Mouse (Mus musculus): Measurements from ENCODE around the gene Myo10. TPM values are rescaled to one million over a fixed set of nuclear protein-coding genes. Genes with fewer than 3 reads are reported as not detected.

Myo10 gene
- polyA plus RNA-seq, 1 experiment from 2014 or later, result 27.9 TPM

DNA sequence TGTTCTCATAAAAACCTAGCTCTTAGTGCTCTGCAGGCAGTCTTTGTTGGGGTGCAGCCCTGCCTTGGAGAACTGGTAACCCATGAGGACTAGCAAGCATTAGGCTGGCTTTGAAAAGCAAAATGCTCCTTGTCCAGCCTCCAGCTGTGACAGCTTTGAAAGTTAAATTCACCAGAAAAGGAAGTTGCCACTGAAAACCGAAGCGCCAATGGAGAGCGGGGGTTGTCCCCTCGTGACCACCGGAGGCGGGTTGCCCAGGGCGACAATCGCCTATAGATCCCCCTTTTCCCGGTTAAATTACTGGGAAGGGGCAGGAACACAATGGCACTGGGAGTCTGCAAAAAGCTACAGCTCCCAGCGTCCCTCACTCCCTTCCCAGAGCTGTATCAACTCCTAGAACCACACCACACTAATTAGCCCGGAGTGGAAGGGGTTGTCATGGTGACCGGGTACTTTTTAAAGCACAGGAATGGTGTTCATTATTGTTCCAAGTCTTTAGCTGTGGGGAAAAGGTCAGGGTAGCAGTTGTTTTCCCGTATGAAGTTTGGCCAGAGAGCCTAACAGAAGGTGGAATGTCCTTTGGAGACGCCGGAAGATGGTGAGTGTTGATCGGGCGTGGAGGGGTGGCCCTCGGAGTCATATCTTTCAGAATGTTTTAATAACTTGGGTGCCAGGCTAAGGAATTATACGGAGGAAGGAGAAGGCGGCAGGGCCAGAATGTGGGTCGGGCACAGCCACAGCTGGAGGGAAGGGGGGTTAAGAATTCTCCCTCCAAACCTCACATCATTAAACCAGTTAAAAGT, 151.6 kb downstream of the Myo10 start:
- WGBS, result 3% methylated on average over 21 of the region's 21 CpGs
- no peaks in the 10 kb centered on the region for H3K9me3 ChIP-seq
- peak overlapping the region; percentile 63 for H3K4me2 ChIP-seq
- H3K36me3 ChIP-seq, result peaks cover 23% of the 10 kb centered on the region
- ATAC-seq (ENCODE audit: insufficient number of reproducible peaks, insufficient read depth, low FRiP score, low TSS enrichment, low read depth), result peak; percentile 70
- H3K9ac ChIP-seq, result peak overlapping the region; percentile 61
- H3K27me3 ChIP-seq, result no peaks in the 10 kb centered on the region
- H3K4me1 ChIP-seq, result peaks cover 36% of the 10 kb centered on the region
- H3K4me3 ChIP-seq, result peak overlapping the region; percentile 38
- peak overlapping the region; percentile 91 for H3K27ac ChIP-seq

DNA sequence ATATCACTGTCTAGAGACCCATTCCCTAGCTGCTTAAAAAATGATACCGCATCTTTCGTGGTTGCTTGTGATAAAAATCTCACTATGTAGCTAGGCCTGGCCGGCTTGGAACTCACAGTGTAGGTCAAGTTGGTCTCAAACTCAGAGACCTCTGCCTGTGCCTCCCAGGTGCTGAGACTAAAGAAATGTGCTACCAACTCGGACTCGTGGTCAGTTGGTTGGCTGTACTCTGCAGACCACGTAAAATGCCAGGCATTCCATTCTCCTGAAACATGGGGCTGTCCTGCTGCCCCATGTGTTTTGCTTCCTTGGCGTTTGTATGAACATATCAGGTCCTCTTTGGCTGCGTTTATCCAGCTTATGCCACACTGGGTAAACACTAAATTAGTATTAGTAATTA, 156.6 kb downstream of the Myo10 start:
- Histone ChIP-seq H3K9me3 (no peaks in the 10 kb centered on the region), H3K4me3 (no peak overlapping the region), H3K9ac (no peak overlapping the region), H3K27me3 (no peaks in the 10 kb centered on the region), H3K4me2 (no peak overlapping the region), H3K4me1 (peaks cover 23% of the 10 kb centered on the region), H3K36me3 (peaks cover 64% of the 10 kb centered on the region), H3K27ac (no peak overlapping the region)
- no peak for ATAC-seq (ENCODE audit: insufficient number of reproducible peaks, insufficient read depth, low FRiP score, low TSS enrichment, low read depth)
- 77% methylated on average over 8 of the region's 8 CpGs for WGBS

DNA sequence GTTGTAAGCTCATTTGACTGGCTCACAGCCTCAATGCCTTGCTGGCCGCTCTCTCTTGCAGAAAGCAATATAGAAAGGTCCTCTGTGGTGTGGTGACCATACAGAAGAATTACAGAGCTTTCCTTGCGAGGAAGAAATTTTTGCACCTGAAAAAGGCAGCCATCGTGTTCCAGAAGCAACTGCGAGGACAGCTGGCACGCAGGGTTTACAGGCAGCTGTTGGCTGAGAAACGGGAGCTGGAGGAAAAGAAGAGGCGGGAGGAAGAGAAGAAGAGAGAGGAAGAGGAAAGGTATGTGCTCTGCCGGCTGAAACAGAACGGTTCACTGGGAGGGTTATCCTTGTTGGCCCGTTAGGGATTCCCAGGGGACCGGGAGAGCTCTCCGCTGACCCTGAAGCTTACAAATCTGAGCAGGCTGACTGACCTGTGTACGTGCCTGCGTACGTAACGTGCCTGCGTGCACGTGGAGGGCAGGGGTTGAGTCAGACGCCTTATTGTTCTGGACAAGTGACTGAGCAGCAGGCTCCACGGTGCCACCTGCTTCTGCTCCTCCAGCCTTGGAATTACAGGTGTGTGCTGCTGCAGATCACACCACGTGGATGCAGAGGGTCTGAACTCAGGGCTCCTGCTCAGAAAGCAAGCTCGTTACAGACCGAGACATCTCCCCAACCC, 157.3 kb downstream of the Myo10 start:
- Histone ChIP-seq H3K9ac (no peak overlapping the region), H3K27ac (no peak overlapping the region), H3K4me1 (peaks cover 16% of the 10 kb centered on the region), H3K4me3 (no peak overlapping the region), H3K27me3 (no peaks in the 10 kb centered on the region), H3K4me2 (no peak overlapping the region), H3K36me3 (peaks cover 71% of the 10 kb centered on the region), H3K9me3 (no peaks in the 10 kb centered on the region)
- ATAC-seq (ENCODE audit: insufficient number of reproducible peaks, insufficient read depth, low FRiP score, low TSS enrichment, low read depth), result no peak
- 78% methylated on average over 23 of the region's 23 CpGs for WGBS

DNA sequence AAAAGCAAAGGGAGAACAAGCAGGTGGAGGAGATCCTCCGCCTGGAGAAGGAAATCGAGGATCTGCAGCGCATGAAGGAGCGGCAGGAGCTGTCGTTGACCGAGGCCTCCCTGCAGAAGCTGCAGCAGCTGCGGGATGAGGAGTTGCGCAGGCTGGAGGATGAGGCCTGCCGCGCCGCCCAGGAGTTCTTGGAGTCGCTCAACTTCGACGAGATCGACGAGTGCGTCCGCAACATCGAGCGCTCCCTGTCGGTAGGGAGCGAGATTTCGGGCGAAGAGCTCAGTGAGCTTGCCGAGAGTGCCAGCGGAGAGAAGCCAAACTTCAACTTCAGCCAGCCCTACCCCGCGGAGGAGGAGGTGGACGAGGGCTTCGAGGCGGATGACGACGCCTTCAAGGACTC, 158.7 kb downstream of the Myo10 start:
- Histone ChIP-seq H3K9me3 (no peaks in the 10 kb centered on the region), H3K4me1 (peaks cover 7% of the 10 kb centered on the region), H3K36me3 (peaks cover 84% of the 10 kb centered on the region), H3K4me3 (no peak overlapping the region), H3K27ac (no peak overlapping the region; the same call in 1 of the 2 replicates), H3K4me2 (no peak overlapping the region), H3K27me3 (no peaks in the 10 kb centered on the region), H3K9ac (no peak overlapping the region)
- no peak for ATAC-seq (ENCODE audit: insufficient number of reproducible peaks, insufficient read depth, low FRiP score, low TSS enrichment, low read depth)
- WGBS, result 89% methylated on average over 33 of the region's 33 CpGs

DNA sequence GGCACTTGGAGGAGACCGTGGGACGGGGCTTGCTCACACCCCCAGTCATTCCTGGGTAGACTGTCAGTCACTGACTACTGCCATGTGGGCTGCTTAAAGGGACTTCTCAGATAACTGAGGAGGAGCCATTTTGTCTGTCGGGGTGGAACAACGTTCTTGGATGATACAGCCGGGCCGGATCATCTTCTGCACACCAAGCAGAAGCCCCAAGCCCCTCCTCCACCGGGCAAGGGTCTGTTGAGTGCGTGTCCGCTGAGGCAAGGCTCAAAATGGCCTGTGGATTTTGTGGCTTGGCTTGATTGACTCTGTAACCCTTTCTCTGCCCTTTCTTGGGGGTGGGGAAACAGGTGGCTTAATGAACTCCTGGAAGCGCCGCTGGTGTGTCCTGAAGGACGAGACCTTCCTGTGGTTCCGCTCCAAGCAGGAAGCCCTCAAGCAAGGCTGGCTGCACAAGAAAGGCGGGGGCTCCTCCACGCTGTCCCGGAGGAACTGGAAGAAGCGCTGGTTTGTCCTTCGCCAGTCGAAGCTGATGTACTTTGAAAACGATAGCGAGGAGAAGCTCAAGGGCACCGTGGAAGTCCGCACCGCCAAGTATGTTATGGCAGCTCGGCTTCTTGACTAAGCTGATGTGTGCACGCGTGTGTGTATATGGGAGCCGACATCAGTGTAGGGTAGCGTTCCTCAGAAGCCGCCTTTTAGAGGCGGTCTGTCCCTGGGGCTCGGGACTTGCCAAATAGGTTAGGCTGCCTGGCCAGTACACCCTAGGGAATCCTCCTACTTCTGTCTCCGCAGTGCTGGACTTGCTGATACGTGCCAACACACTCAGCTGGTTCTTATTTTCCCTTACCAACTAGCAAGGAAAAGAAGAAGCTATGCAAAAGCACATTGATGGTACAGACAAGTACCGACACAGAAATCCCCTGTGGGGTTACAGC, 163.4 kb downstream of the Myo10 start:
- Histone ChIP-seq H3K27me3 (no peaks in the 10 kb centered on the region), H3K27ac (no peak overlapping the region), H3K4me1 (peaks cover 30% of the 10 kb centered on the region), H3K4me3 (no peak overlapping the region), H3K9me3 (no peaks in the 10 kb centered on the region), H3K4me2 (no peak overlapping the region), H3K9ac (no peak overlapping the region), H3K36me3 (peaks cover 88% of the 10 kb centered on the region)
- ATAC-seq (ENCODE audit: insufficient number of reproducible peaks, insufficient read depth, low FRiP score, low TSS enrichment, low read depth), result no peak
- 86% methylated on average over 35 of the region's 35 CpGs for WGBS

DNA sequence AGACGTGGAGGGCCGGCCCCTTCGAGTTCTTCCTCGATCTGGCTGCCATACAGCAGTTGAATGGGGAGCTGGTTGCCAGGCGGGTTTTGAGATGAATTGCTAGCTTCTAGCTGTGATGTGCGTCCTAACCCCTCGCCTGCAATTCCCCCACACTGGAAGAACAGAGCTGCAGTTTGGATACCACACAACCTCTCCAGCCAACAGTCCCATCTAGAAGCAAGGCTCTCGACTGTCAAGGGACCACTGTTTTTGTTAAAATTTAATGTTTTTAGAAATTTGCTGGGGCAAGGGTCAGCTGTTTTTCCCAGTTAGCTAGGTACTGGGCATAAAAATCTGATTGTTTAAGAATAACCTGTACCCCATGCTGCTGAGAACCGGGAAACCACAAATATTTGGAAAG, 165.1 kb downstream of the Myo10 start:
- Histone ChIP-seq H3K9ac (no peak overlapping the region), H3K4me3 (no peak overlapping the region), H3K27me3 (no peaks in the 10 kb centered on the region), H3K27ac (peak overlapping the region; percentile 80), H3K4me1 (peaks cover 33% of the 10 kb centered on the region), H3K36me3 (peaks cover 77% of the 10 kb centered on the region), H3K9me3 (no peaks in the 10 kb centered on the region), H3K4me2 (no peak overlapping the region)
- WGBS, result 57% methylated on average over 9 of the region's 9 CpGs
- ATAC-seq (ENCODE audit: insufficient number of reproducible peaks, insufficient read depth, low FRiP score, low TSS enrichment, low read depth), result no peak

DNA sequence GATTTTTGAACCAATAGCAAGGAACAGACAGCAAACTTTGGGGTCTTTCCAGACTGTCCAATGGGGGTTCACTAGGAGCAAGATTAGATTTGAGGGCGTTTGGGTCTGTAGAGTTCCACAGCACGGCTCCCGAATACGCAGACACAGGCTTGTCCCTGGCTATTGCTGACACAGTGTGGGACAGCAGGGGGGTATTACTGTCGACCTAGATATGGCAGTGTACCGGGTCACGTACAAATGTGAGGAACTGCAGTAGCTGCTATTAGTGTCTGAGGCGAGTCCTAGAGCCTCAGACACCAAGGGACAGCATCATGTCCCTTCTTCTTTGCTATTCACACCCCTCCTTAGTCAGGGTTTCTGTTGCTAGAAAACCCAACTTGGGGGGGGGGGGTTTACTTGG, 165.6 kb downstream of the Myo10 start:
- no peak overlapping the region for H3K4me2 ChIP-seq
- 79% methylated on average over 8 of the region's 8 CpGs for WGBS
- peaks cover 77% of the 10 kb centered on the region for H3K36me3 ChIP-seq
- H3K27me3 ChIP-seq, result no peaks in the 10 kb centered on the region
- no peak for ATAC-seq (ENCODE audit: insufficient number of reproducible peaks, insufficient read depth, low FRiP score, low TSS enrichment, low read depth)
- no peak overlapping the region for H3K9ac ChIP-seq
- no peak overlapping the region for H3K4me3 ChIP-seq
- peak overlapping the region; percentile 80 for H3K27ac ChIP-seq
- peaks cover 33% of the 10 kb centered on the region for H3K4me1 ChIP-seq
- no peaks in the 10 kb centered on the region for H3K9me3 ChIP-seq

DNA sequence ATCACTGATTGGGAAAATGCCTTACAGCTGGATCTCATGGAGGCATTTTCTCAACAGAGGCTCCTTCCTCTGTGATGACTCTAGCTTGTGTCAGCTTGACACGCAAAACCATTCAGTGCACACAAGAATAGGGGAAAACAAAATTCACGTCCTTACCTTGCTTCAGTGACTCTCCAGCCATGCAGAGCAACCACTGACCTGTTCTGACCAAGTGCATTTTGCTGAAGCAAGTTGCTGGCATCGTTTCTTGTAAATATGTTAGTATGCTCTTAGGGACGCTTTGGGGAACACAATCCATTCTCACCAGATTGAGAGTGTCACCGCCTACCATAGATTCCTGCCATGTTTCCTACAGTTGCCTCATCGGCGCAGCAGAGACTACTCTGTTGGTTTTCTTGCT, 166.2 kb downstream of the Myo10 start:
- WGBS, result 91% methylated on average over 7 of the region's 7 CpGs
- no peak overlapping the region for H3K9ac ChIP-seq
- H3K27ac ChIP-seq, result peak overlapping the region; percentile 80; the same call in 1 of the 2 replicates
- peaks cover 33% of the 10 kb centered on the region for H3K4me1 ChIP-seq
- H3K27me3 ChIP-seq, result no peaks in the 10 kb centered on the region
- H3K9me3 ChIP-seq, result no peaks in the 10 kb centered on the region
- peaks cover 77% of the 10 kb centered on the region for H3K36me3 ChIP-seq
- H3K4me3 ChIP-seq, result no peak overlapping the region
- H3K4me2 ChIP-seq, result no peak overlapping the region
- no peak for ATAC-seq (ENCODE audit: insufficient number of reproducible peaks, insufficient read depth, low FRiP score, low TSS enrichment, low read depth)

DNA sequence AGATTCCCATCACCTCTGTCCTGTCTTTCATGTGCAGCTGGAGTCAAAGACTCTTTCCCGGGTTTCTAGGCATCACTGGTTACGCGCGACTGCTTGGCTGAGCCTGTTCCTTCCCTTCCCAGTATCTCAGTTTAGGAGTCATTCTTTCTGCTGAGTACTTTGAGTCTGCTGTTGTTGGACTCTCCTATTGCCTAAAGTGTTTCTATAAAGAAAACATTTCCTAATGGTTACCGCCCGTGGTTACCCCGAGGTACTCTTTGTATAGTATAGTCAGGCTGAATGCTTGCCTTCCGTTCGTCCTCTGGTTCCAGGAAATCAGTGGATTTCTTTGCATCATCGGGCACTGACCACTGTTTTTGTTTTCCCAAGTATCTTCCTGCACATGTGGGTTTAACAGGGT, 166.9 kb downstream of the Myo10 start:
- H3K27ac ChIP-seq, result 0 out of 2 replicates have a peak overlapping the region, but pooled peaks have one; percentile 4
- peaks cover 38% of the 10 kb centered on the region for H3K4me1 ChIP-seq

DNA sequence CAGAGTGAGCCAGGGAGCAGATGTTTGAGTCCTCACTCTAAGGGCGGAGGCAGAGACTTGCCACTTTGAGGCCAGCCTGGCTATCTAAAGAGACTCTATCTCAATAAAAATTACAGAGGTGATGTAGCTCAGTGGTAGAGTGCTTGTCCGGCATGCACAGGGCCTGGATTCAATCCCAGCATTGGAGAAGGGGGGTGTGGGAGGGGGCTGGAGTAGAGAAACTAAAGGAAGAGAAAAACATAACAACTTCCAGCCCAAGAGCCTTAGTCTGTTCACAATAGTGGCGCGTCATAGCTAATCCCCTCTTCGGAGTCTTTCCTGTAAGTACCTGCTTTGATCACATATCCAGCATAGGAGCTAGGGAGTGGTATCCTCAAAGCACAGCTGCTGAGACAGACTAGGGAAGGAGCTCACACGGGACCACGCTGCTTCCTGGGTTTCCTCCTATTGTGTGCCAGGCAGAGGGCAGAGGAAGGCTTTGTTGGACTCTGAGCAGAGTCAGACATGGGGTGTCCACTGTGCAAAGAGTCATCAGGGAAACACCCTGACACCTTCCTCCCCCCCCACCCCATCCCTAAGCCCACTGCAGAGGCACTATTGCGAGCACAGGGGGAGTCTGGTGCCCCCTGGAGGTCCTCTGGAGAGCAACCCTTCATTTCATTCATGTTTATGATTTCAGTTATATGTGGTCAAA, 169.5 kb downstream of the Myo10 start:
- Histone ChIP-seq H3K36me3 (peaks cover 66% of the 10 kb centered on the region), H3K4me3 (no peak overlapping the region), H3K4me2 (no peak overlapping the region), H3K4me1 (peaks cover 26% of the 10 kb centered on the region), H3K27ac (peak overlapping the region; percentile 62; the same call in 1 of the 2 replicates), H3K9me3 (no peaks in the 10 kb centered on the region), H3K9ac (no peak overlapping the region), H3K27me3 (no peaks in the 10 kb centered on the region)
- peak; percentile 44; the same call in 1 of the 2 replicates for ATAC-seq (ENCODE audit: insufficient number of reproducible peaks, insufficient read depth, low FRiP score, low TSS enrichment, low read depth)
- 63% methylated on average over 8 of the region's 8 CpGs for WGBS

More for the DNA sequence above, 166.9 kb downstream of the Myo10 start:
- Histone ChIP-seq H3K27me3 (no peaks in the 10 kb centered on the region), H3K36me3 (peaks cover 77% of the 10 kb centered on the region), H3K4me2 (no peak overlapping the region), H3K9me3 (no peaks in the 10 kb centered on the region), H3K9ac (no peak overlapping the region), H3K4me3 (no peak overlapping the region)
- no peak for ATAC-seq (ENCODE audit: insufficient number of reproducible peaks, insufficient read depth, low FRiP score, low TSS enrichment, low read depth)
- WGBS, result 90% methylated on average over 10 of the region's 10 CpGs

DNA sequence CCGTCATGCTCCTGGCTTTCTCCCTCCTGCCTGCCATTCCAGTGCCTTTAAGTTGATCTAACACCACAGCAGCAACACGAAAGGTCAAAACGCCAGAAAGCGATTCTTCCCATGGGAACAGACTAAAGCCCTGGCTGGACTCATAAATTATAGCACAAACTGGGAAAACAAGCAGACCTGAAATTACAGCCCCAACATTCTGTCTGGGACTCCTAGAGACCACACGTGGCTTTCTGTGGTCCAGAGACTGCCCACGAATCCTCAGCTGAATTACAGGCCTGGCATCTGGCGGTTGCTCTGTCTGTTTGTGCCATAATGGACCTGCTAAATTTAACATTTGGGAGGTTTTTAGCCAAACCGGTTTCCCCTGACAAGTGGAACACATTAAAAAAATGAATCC, 171.8 kb downstream of the Myo10 start:
- Histone ChIP-seq H3K27ac (no peak overlapping the region), H3K9me3 (no peaks in the 10 kb centered on the region), H3K9ac (no peak overlapping the region), H3K36me3 (peaks cover 70% of the 10 kb centered on the region), H3K4me2 (no peak overlapping the region), H3K4me3 (no peak overlapping the region), H3K27me3 (no peaks in the 10 kb centered on the region), H3K4me1 (peaks cover 10% of the 10 kb centered on the region)
- ATAC-seq (ENCODE audit: insufficient number of reproducible peaks, insufficient read depth, low FRiP score, low TSS enrichment, low read depth), result 0 out of 2 replicates have a peak, but pooled peaks have one; percentile 32
- 69% methylated on average over 8 of the region's 8 CpGs for WGBS
